In the genomic region with DNA sequence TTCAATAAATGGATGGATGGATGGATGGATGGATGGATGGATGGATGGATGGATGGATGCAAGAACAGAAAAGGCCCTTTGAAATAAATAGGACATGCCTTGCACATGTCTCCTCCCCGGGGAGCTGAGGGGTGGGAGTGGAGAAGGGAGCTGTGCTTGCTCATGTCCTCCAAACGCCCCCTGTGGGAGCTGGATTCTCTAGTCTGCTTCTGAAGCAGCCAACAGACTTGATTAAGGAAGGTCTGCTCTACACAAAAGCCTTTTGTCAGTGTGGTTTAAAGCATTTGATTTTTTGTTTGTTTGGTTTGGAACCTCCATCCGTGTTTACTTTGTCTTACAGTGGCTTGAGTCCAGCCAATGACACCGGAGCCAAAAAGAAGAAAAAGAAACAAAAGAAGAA, we compare ENCODE assay signal across 18 mouse cellular contexts. TPM values are rescaled to one million over a fixed set of nuclear protein-coding genes. Genes with fewer than 3 reads are reported as not detected.
DNase-seq lines count a peak whose midpoint lies in the region; ATAC-seq and TF ChIP-seq lines count a peak whose summit lies in the region.
"Had no signal": no experiment of that assay in that cellular context is flagged by ENCODE, and none has a peak within 500 bp of the region (broad histone marks: within the 10 kb centered on the region; RNA-seq: fewer than 3 reads in every experiment).

No protein-coding gene starts in this region.

- H3K4me2 ChIP-seq in intestine, postnatal 0 days (replicated peaks; ENCODE audit: low read depth): no peak overlapping the region
- no peak overlapping the region for H3K4me2 ChIP-seq in intestine, embryonic 15.5 days (replicated peaks)
- H3K4me2 ChIP-seq: hindbrain, embryonic 14.5 days; neural tube, embryonic 15.5 days had no signal

- no peak overlapping the region for H3K9ac ChIP-seq in intestine, postnatal 0 days (ENCODE audit: low read depth, low read length)
- H3K9ac ChIP-seq in intestine, embryonic 15.5 days: no peak overlapping the region
- H3K9ac ChIP-seq: hindbrain, embryonic 14.5 days; liver, postnatal 0 days; neural tube, embryonic 15.5 days had no signal

- peak; percentile 12; the same call in 1 of the 2 replicates for TF ChIP-seq CTCF in intestine, postnatal 0 days (IDR thresholded peaks at IDR 0.05; ENCODE audit: low read depth)
- no peak for TF ChIP-seq CTCF in E14TG2a.4 (conservative IDR thresholded peaks at IDR 0.05; ENCODE audit: low read length)

- no peak overlapping the region for H3K27ac ChIP-seq in intestine, postnatal 0 days (ENCODE audit: low read depth, low read length)
- H3K27ac ChIP-seq in intestine, embryonic 15.5 days: no peak overlapping the region
- H3K27ac ChIP-seq: heart, embryonic 10.5 days; hindbrain, embryonic 14.5 days; kidney, postnatal 0 days; midbrain, embryonic 10.5 days; neural tube, embryonic 15.5 days had no signal

- H3K36me3 ChIP-seq in intestine, postnatal 0 days (ENCODE audit: control insufficient read depth, insufficient read depth): peaks cover 43% of the 10 kb centered on the region
- peaks cover 22% of the 10 kb centered on the region for H3K36me3 ChIP-seq in intestine, embryonic 15.5 days
- peaks cover 71% of the 10 kb centered on the region for H3K36me3 ChIP-seq in E14TG2a.4 (ENCODE audit: insufficient read depth, low read length)

- DNase-seq in ES-CJ7 (ENCODE audit: low read depth, low spot score): peak; percentile 83
- peak; percentile 71 for DNase-seq in brain, adult 2 months (ENCODE audit: low read depth, low spot score)
- no peak for DNase-seq in thymus, postnatal 0 days (ENCODE audit: low spot score)
- DNase-seq: gastrocnemius, postnatal 10 days; kidney, adult 11 months; layer of hippocampus, adult 9-11 months; liver, postnatal 0 days; thymus, adult 2 months had no signal

- no peaks in the 10 kb centered on the region for H3K27me3 ChIP-seq in intestine, postnatal 0 days (replicated peaks; ENCODE audit: control insufficient read depth, insufficient read depth, low read length)
- no peaks in the 10 kb centered on the region for H3K27me3 ChIP-seq in intestine, embryonic 15.5 days (replicated peaks)
- no peaks in the 10 kb centered on the region for H3K27me3 ChIP-seq in E14TG2a.4 (ENCODE audit: insufficient read depth, low read length)
- H3K27me3 ChIP-seq: neural tube, embryonic 15.5 days had no signal

- no peaks in the 10 kb centered on the region for H3K9me3 ChIP-seq in intestine, postnatal 0 days (ENCODE audit: control insufficient read depth)
- H3K9me3 ChIP-seq in intestine, embryonic 15.5 days: no peaks in the 10 kb centered on the region
- H3K9me3 ChIP-seq in E14TG2a.4 (ENCODE audit: low read length): no peaks in the 10 kb centered on the region
- H3K9me3 ChIP-seq: heart, embryonic 10.5 days; midbrain, embryonic 10.5 days; neural tube, embryonic 15.5 days had no signal

- 75% methylated on average over 4 of the region's 4 CpGs for WGBS in intestine, postnatal 0 days
- 77% methylated on average over 4 of the region's 4 CpGs for WGBS in intestine, embryonic 15.5 days

- ATAC-seq in intestine, postnatal 0 days: no peak
- no peak for ATAC-seq in intestine, embryonic 15.5 days
- ATAC-seq in CD4-positive, CD25-positive, alpha-beta regulatory T cell, adult 4 months: no peak
- ATAC-seq: liver, postnatal 0 days had no signal

- H3K4me3 ChIP-seq in intestine, postnatal 0 days (ENCODE audit: low read depth, low read length): no peak overlapping the region
- H3K4me3 ChIP-seq in intestine, embryonic 15.5 days (replicated peaks): no peak overlapping the region
- H3K4me3 ChIP-seq in E14TG2a.4 (replicated peaks; ENCODE audit: low read length): peak overlapping the region; percentile 56
- H3K4me3 ChIP-seq: heart, embryonic 10.5 days; midbrain, embryonic 10.5 days; myocyte; neural tube, embryonic 15.5 days had no signal

- H3K4me1 ChIP-seq in intestine, postnatal 0 days (replicated peaks; ENCODE audit: control insufficient read depth, insufficient read depth, low read length): no peaks in the 10 kb centered on the region
- H3K4me1 ChIP-seq in intestine, embryonic 15.5 days (replicated peaks): no peaks in the 10 kb centered on the region
- H3K4me1 ChIP-seq in E14TG2a.4 (replicated peaks; ENCODE audit: low read depth, low read length): peaks cover 86% of the 10 kb centered on the region
- H3K4me1 ChIP-seq: midbrain, embryonic 10.5 days had no signal

RNA-seq across cellular contexts. Expression of a gene that starts 14.7 kb away (rescaled TPM):
- polyA plus RNA-seq in intestine, postnatal 0 days (2015; fragmentation: Nextera tagmentation; extraction: Ambion mirVana): 40.4 and 45.9 TPM in 2 replicates
- 101 and 105 TPM in 2 replicates for polyA plus RNA-seq in intestine, embryonic 15.5 days (2015; fragmentation: Nextera tagmentation; extraction: Ambion mirVana)
- 31.3 and 39.8 TPM in 2 replicates for polyA plus RNA-seq in thymus, postnatal 0 days (2015; fragmentation: Nextera tagmentation; extraction: Ambion mirVana)
- polyA plus RNA-seq in CD4-positive, CD25-positive, alpha-beta regulatory T cell, adult 4 months (2017; shearing (Covaris generic)): 10 to 100 TPM; 26.4 to 32.5 TPM

RNA-seq across cellular contexts. Expression of a gene that starts 14.8 kb away (rescaled TPM):
- polyA plus RNA-seq in intestine, postnatal 0 days (2015; fragmentation: Nextera tagmentation; extraction: Ambion mirVana): 58.4 and 63.1 TPM in 2 replicates
- 60.0 and 66.6 TPM in 2 replicates for polyA plus RNA-seq in intestine, embryonic 15.5 days (2015; fragmentation: Nextera tagmentation; extraction: Ambion mirVana)
- 81.6 and 85.6 TPM in 2 replicates for polyA plus RNA-seq in thymus, postnatal 0 days (2015; fragmentation: Nextera tagmentation; extraction: Ambion mirVana)
- polyA plus RNA-seq in CD4-positive, CD25-positive, alpha-beta regulatory T cell, adult 4 months (2017; shearing (Covaris generic)): 100 to 1,000 TPM; 111 TPM

RNA-seq across cellular contexts. Expression of a gene that starts 58.6 kb away (rescaled TPM):
- 1.0 and 1.5 TPM in 2 replicates for polyA plus RNA-seq in intestine, postnatal 0 days (2015; fragmentation: Nextera tagmentation; extraction: Ambion mirVana)
- 1.8 and 2.0 TPM in 2 replicates for polyA plus RNA-seq in intestine, embryonic 15.5 days (2015; fragmentation: Nextera tagmentation; extraction: Ambion mirVana)
- 1.2 and 1.3 TPM in 2 replicates for polyA plus RNA-seq in thymus, postnatal 0 days (2015; fragmentation: Nextera tagmentation; extraction: Ambion mirVana)
- polyA plus RNA-seq in CD4-positive, CD25-positive, alpha-beta regulatory T cell, adult 4 months (2017; shearing (Covaris generic)): under 1 TPM; 0.41 to 0.51 TPM

RNA-seq across cellular contexts. Expression of a gene that starts 58.7 kb away (rescaled TPM):
- polyA plus RNA-seq in intestine, postnatal 0 days (2015; fragmentation: Nextera tagmentation; extraction: Ambion mirVana): 74.7 and 75.9 TPM in 2 replicates
- 17.4 and 22.0 TPM in 2 replicates for polyA plus RNA-seq in intestine, embryonic 15.5 days (2015; fragmentation: Nextera tagmentation; extraction: Ambion mirVana)
- 22.0 and 23.5 TPM in 2 replicates for polyA plus RNA-seq in thymus, postnatal 0 days (2015; fragmentation: Nextera tagmentation; extraction: Ambion mirVana)
- polyA plus RNA-seq in CD4-positive, CD25-positive, alpha-beta regulatory T cell, adult 4 months (2017; shearing (Covaris generic)): 10 to 100 TPM; 19.7 to 25.2 TPM
